Mouse (Mus musculus) layer of hippocampus, postnatal 36 days (tissue): ENCODE measurements around the gene Sirt6. TPM values are rescaled to one million over a fixed set of nuclear protein-coding genes. Genes with fewer than 3 reads are reported as not detected.
A peak's percentile ranks its signal among the peaks of the same experiment; 100 is the strongest.
"Not testable (repeated sequence)": the region's sequence is repeated elsewhere in the genome, so short reads cannot be mapped to it uniquely, and the experiment has no call there.

ENCODE experiments used
- DNase-seq, 2 experiments: peaks; one replicate each; pipeline ENCODE4 v3.0.0; 2022
- total RNA-seq, 2 experiments: library from RNA; stranded (reverse); gene quantifications; 2 replicates each; pipeline ENCODE4 v1.2.3; 2021

Sirt6 gene
- 10 to 100 TPM; 26.2 to 27.9 TPM for total RNA-seq

- DNase-seq, result peak; percentile 89 to 93
These were observed at the start of gene Sirt6 for GRCm38 (mm10) chr10:81626994-81627835. Sirt6 (minus strand) TSS chr10:81627797.

GRCm38 (mm10) chr10:81656174-81656573 is 28.6 kb upstream of the Sirt6 start:
- no peak for DNase-seq

GRCm38 (mm10) chr10:81655178-81655577 is 27.6 kb upstream of the Sirt6 start:
- DNase-seq, result no peak

- DNase-seq, result peak; percentile 81 to 82
These were observed 21.5 kb upstream of the Sirt6 start, which contains the start of gene Gm10778 for GRCm38 (mm10) chr10:81648803-81649775. Gm10778 (plus strand) TSS chr10:81649059.

- no peak for DNase-seq
These were observed 18.5 kb upstream of the Sirt6 start for GRCm38 (mm10) chr10:81646015-81646555.

- DNase-seq, result no peak
These were observed 17.8 kb upstream of the Sirt6 start for GRCm38 (mm10) chr10:81645391-81645790.

- DNase-seq, result peak in 1 of 2 experiments; percentile 1
These were observed 17.1 kb upstream of the Sirt6 start for GRCm38 (mm10) chr10:81644716-81645115.

GRCm38 (mm10) chr10:81644162-81644561 is 16.6 kb upstream of the Sirt6 start:
- no peak for DNase-seq

GRCm38 (mm10) chr10:81643449-81644055 is 16.0 kb upstream of the Sirt6 start:
- DNase-seq, result peak; percentile 95 to 96

GRCm38 (mm10) chr10:81642648-81643448 is 15.3 kb upstream of the Sirt6 start:
- no peak for DNase-seq

- no peak for DNase-seq
These were observed 14.5 kb upstream of the Sirt6 start for GRCm38 (mm10) chr10:81641978-81642647.

GRCm38 (mm10) chr10:81641566-81641965 is 14.0 kb upstream of the Sirt6 start:
- no peak for DNase-seq

GRCm38 (mm10) chr10:81640825-81641224 is 13.2 kb upstream of the Sirt6 start:
- DNase-seq, result not testable (repeated sequence)

GRCm38 (mm10) chr10:81638101-81638500 is 10.5 kb upstream of the Sirt6 start:
- no peak for DNase-seq

GRCm38 (mm10) chr10:81636338-81636737 is 8.7 kb upstream of the Sirt6 start:
- DNase-seq, result no peak

GRCm38 (mm10) chr10:81633253-81634099 is 5.9 kb upstream of the Sirt6 start:
- peak; percentile 72 to 80 for DNase-seq

GRCm38 (mm10) chr10:81628390-81628789 is 793 bp upstream of the Sirt6 start, which contains the start of gene Ankrd24:
Ankrd24 (plus strand) TSS chr10:81628540.
- no peak for DNase-seq

- no peak for DNase-seq
These were observed 231 bp upstream of the Sirt6 start for GRCm38 (mm10) chr10:81627836-81628220.

GRCm38 (mm10) chr10:81626101-81626993 is 1.2 kb downstream of the Sirt6 start:
- DNase-seq, result no peak
